Mouse (Mus musculus) heart, adult 2 months (tissue): ENCODE results near the gene Gm20388.

Experiments
- CTCF ChIP-seq: fragments of 200-600 bp; IDR thresholded peaks from 2 replicates; pipeline ENCODE4 v1.8.1; 2022; ENCODE audit warnings: antibody characterized with exemption, mild to moderate bottlenecking, moderate library complexity
- POLR2A ChIP-seq: fragments of 200-500 bp; IDR thresholded peaks from 2 replicates; pipeline ENCODE4 v1.6.1; 2011; ENCODE audit warnings: mild to moderate bottlenecking, low read depth, low read length, control low read depth; ENCODE audit not compliant: insufficient read depth

DNA sequence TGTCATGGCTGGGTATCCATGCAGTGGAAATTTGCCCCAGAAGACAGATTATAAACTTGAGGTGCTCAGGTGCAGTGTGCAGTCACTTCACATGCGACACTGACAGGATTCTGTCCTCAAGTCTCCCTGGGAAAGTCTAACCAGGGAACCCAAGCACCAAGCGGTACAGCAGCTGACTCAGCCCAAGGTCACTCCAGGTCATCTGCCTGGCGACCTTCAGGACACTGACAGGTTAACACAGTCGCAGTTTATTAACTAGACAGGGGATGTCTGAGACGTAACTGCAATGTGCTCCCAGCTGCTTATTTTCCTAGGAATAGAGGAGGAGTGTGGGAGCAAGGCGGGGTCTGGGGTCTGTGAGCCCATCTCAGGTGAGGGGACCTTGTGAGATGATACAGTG is 2558.8 kb downstream of the Gm20388 start:
- TF ChIP-seq CTCF, result no peak
- TF ChIP-seq POLR2A, result no peak
